Mouse (Mus musculus) adrenal gland, adult (tissue): ENCODE results near the gene Trim2.

Experiments used
- DNase-seq, 2 experiments: peaks; one replicate each; pipeline ENCODE4 v3.0.0; 2022 to 2023; ENCODE audit warnings: low spot score in 1 of 2; ENCODE audit not compliant: inconsistent age in 2 of 2

Trim2 gene

DNA sequence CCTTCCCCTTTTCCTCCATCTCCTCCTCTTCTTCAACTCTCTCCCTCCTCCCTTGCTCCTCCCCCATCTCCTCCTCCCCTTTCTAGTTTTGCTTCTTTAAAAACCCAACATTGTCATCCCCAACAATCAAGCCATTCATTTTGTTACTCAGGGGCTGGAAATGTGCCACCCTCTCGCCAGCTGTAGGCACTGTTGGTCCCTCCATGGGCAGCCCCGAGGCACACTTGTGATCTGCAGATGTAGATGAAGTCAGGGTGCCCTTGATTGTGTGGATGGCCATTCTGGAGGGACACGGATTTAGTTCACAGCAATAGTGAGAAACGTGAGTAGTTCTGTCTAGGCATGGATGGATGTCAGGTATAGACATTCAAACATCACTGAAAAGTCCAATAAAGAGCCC lies 17.7 kb downstream of the Trim2 start:
- no peak for DNase-seq

GRCm38 (mm10) chr3:84287256-84287655 lies 19.4 kb downstream of the Trim2 start:
- no peak for DNase-seq

DNA sequence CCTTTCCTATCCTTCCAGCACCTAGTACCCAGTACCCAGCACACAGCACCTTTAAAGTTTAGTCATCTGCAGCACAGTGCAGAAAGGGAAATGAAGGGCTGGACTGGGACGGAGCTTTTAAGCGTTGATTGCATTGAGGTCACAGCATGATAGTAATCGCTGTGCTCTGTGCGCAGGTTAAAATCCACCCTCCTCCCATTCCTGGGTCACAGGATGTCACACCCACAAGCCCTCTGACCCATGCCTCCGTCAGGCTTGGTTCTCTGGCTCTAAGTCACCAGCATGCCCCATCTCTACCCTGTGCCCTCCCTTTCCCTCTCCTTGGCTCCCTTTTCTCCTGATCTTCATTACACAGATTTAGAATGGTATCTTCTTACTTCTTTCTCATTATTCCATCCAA lies 20.4 kb downstream of the Trim2 start:
- DNase-seq = no peak

- no peak for DNase-seq
These were observed 21.9 kb downstream of the Trim2 start for GRCm38 (mm10) chr3:84284796-84285195.

DNA sequence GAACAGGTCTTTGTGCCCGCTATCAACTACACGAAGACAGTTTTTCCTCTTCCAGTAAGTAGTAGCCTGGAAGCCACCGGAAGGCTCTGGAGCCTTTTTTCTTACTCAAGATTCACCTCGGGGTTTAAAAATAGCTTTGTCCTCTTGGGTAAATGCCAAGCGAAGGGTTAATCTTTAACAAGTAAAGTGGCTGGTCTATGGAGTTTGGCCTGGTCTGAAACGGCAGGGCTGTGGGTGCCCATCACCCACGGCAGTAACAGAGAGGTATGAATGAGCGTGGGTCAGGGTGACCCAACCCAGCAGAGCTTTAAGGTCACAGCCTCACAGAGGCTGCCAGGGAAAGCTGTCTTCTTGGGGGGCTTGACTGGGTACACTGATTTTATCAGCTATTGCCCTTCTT lies 23.2 kb downstream of the Trim2 start:
- no peak for DNase-seq

- peak in 1 of 2 experiments; percentile 57 for DNase-seq
These were observed 24.7 kb downstream of the Trim2 start for GRCm38 (mm10) chr3:84281936-84282371.

- peak in 1 of 2 experiments; percentile 68 for DNase-seq
These were observed 27.9 kb downstream of the Trim2 start for GRCm38 (mm10) chr3:84278809-84279208.

GRCm38 (mm10) chr3:84275124-84275523 lies 31.6 kb downstream of the Trim2 start:
- no peak for DNase-seq

DNA sequence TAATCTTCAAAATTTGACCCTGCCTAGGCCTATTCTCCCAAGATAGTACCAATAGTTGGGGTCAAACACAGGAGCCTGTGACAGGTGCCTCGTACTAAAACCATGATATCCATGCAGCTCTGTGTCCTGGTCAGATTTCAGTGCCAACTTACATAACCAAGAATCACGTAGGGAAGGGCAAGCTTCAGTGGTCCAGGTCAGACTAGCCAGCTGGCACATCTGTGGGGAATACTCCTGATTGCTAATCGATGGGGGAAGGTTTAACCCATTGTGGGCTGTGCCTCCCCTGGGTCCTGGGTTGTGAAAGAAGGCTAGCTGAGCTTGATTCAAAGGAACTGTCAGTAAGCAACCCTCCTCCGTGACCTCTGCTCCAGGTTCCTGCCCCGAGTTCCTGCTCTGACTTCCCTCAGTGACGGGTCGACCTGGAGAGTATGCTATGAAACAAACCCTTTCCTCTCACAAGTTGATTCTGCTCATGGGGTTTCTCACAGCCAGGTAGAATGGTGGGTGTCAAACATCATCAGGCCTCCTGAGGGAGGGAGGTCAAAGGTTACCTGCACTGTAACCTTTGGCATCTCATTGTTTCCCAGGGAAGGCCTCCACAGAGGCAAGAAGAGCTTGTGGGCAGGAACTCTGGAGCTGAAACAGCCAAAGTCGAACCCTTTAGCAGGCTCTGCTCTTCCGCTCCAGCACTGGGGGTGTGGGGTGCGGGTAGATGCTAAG lies 34.2 kb downstream of the Trim2 start:
- no peak for DNase-seq

GRCm38 (mm10) chr3:84271794-84272193 lies 34.9 kb downstream of the Trim2 start:
- peak; percentile 48 to 49 for DNase-seq

DNA sequence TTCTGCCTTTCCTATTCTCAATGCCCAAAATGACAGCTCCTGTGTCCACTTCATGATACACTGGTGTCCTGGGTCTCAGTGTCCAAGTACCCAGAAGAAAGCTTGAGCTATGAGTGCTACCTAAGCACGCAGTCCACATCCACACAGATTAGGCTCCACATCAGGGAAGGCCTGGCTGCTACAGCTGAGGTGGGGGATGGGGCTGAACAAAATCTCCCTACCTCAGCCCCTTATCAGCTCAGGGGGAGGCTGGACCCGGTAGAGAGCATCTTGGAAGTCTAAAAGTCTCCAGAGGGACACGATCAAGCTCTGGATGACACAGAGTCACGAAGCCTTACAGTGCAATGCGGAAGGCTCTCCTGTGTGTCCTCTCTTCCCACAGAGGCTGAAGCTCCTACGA lies 35.6 kb downstream of the Trim2 start:
- DNase-seq = no peak

- DNase-seq = no peak
These were observed 36.1 kb downstream of the Trim2 start for GRCm38 (mm10) chr3:84270624-84270995.

GRCm38 (mm10) chr3:84269987-84270623 lies 36.6 kb downstream of the Trim2 start:
- no peak for DNase-seq

- no peak for DNase-seq
These were observed 38.2 kb downstream of the Trim2 start for GRCm38 (mm10) chr3:84268434-84268833.

DNA sequence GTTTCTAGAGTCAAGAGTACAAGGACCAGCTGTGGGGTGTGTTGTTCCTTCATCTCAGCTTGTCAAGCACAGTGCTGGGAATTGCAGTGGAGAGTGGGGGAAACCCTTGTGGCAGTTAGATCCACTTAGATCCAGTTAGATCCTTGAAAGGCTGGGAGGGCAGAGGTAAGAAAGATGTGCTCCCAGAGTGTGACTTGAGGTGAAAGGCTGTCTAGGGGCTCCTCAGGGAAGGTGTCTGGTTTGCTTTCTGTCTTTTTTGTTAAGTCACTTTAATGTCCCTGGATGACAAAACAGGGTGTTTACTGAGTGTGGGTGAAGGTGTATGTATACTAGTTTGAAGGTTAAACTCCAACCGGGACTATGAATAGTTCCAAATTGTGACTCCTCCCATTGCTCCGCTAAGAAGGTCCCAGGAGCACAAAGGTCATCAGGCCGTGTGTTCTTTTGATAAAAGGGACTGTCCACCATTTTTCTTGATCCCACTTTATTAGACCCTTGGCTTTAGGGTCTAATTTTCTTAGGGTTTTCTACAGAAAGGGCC lies 40.2 kb downstream of the Trim2 start:
- DNase-seq = no peak

GRCm38 (mm10) chr3:84265084-84265483 lies 41.6 kb downstream of the Trim2 start:
- no peak for DNase-seq

- no peak for DNase-seq
These were observed 42.3 kb downstream of the Trim2 start for GRCm38 (mm10) chr3:84264395-84264794.

- DNase-seq = peak in 1 of 2 experiments; percentile 59
These were observed 43.9 kb downstream of the Trim2 start for GRCm38 (mm10) chr3:84262804-84263203.

DNA sequence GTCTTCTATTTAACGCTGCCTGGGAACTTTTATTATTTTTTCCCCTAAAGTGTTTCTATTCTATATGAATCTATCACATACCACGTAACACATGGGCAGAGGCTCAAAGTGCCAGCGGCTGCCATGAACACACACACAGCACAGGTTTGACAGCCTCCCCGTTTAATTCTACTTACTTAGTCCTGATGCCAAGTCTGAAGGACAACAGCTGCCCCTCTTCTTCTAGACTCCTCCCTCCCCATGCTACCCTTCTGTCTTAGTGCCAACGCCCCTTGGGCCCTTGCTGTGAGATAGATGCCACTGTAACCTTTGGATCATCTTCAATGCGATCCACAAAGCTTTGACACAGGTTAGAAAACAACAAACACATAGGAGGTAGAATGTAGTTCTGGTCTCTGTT lies 44.8 kb downstream of the Trim2 start:
- no peak for DNase-seq

DNA sequence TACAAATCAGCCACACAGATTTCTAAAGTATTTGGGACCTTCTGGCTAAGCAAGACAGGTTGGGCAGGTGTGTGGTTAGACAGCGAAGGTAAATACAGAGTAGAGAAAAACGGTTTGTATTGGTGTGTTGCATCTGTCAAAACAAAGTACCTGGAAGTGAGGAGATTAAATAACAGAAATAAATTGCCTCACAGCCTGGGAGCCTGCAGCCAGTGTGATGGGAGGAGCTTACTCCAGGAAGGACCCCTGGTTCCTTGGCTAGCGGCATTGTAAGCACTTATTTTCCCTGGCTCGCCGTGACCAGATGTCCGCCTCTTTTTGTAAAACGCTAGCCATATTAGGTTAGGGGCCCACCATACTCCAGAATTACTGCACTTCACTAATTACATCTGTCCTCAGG lies 45.8 kb downstream of the Trim2 start:
- DNase-seq = no peak

GRCm38 (mm10) chr3:84260024-84260535 lies 46.6 kb downstream of the Trim2 start:
- peak in 1 of 2 experiments; percentile 11 for DNase-seq
